Mouse (Mus musculus) liver, embryonic 12.5 days (tissue): ENCODE measurements around the gene Klhl24. TPM values are rescaled to one million over a fixed set of nuclear protein-coding genes. Genes with fewer than 3 reads are reported as not detected.
"Not testable (repeated sequence)": the region's sequence is repeated elsewhere in the genome, so short reads cannot be mapped to it uniquely, and the experiment has no call there.

ENCODE experiments used
- ATAC-seq: fragments of 200-750 bp; cut with Nextera tagmentation; 2 replicates; pipeline ENCODE4 v1.8.0; 2017; ENCODE audit warnings: moderate number of reproducible peaks, mild to moderate bottlenecking, moderate library complexity
- H3K27ac ChIP-seq: fragments of 300-500 bp; sonication (generic); 2 replicates; pipeline ENCODE4 v1.5.1; 2016; ENCODE audit warnings: mild to moderate bottlenecking
- H3K27me3 ChIP-seq: fragments of 300-500 bp; sonication (generic); replicated peaks from 2 replicates; pipeline ENCODE4 v1.6.1; 2016; ENCODE audit warnings: mild to moderate bottlenecking, moderate library complexity
- H3K36me3 ChIP-seq: fragments of 300-500 bp; sonication (generic); 2 replicates; pipeline ENCODE4 v1.6.1; 2016; ENCODE audit warnings: mild to moderate bottlenecking, moderate library complexity
- H3K4me1 ChIP-seq: fragments of 300-500 bp; sonication (generic); 2 replicates; pipeline ENCODE4 v1.6.1; 2016
- H3K4me2 ChIP-seq: fragments of 300-500 bp; sonication (generic); 2 replicates; pipeline ENCODE4 v1.6.1; 2016; ENCODE audit warnings: mild to moderate bottlenecking, moderate library complexity
- H3K4me3 ChIP-seq: fragments of 300-500 bp; sonication (generic); 2 replicates; pipeline ENCODE4 v1.5.1; 2016; ENCODE audit warnings: mild to moderate bottlenecking, moderate library complexity
- H3K9ac ChIP-seq: fragments of 300-500 bp; sonication (generic); 2 replicates; pipeline ENCODE4 v1.6.1; 2016; ENCODE audit warnings: mild to moderate bottlenecking, moderate library complexity
- H3K9me3 ChIP-seq: fragments of 300-500 bp; sonication (generic); replicated peaks from 2 replicates; pipeline ENCODE4 v1.6.1; 2016; ENCODE audit warnings: mild to moderate bottlenecking, moderate library complexity
- WGBS: fragments of 180-500 bp; shearing (Covaris S2); methylation state at CpG from one replicate; pipeline ENCODE4 v1.1.7; 2016; ENCODE audit not compliant: insufficient replicate concordance; 5-methylcytosine and 5-hydroxymethylcytosine counted together
- polyA plus RNA-seq: library from polyadenylated mRNA; unstranded; fragments of >200 nt; fragmentation: Nextera tagmentation; extraction: Ambion mirVana; gene quantifications from 2 replicates; pipeline ENCODE4 v1.2.1, GENCODE M21; 2016

The Klhl24 gene
- polyA plus RNA-seq, 1 experiment from 2014 or later, result 5.2 TPM

GRCm38 (mm10) chr16:20098375-20098727, 1.0 kb downstream of the Klhl24 start:
- WGBS, result 5% methylated on average over 4 of the region's 4 CpGs
- H3K9me3 ChIP-seq, result peaks cover 3% of the 10 kb centered on the region; the same call in 1 of the 2 replicates
- peak overlapping the region; percentile 81 for H3K4me3 ChIP-seq
- peak overlapping the region; percentile 88 for H3K4me2 ChIP-seq
- peaks cover 3% of the 10 kb centered on the region for H3K36me3 ChIP-seq
- H3K27ac ChIP-seq, result peak overlapping the region; percentile 83
- H3K4me1 ChIP-seq, result peaks cover 5% of the 10 kb centered on the region
- peak overlapping the region; percentile 75 for H3K9ac ChIP-seq
- ATAC-seq, result no peak
- H3K27me3 ChIP-seq, result no peaks in the 10 kb centered on the region

GRCm38 (mm10) chr16:20098866-20099629, 1.7 kb downstream of the Klhl24 start:
- no peak overlapping the region for H3K9ac ChIP-seq
- ATAC-seq, result no peak
- H3K4me1 ChIP-seq, result peaks cover 5% of the 10 kb centered on the region
- peaks cover 10% of the 10 kb centered on the region; the same call in 1 of the 2 replicates for H3K9me3 ChIP-seq
- no peaks in the 10 kb centered on the region for H3K27me3 ChIP-seq
- peaks cover 10% of the 10 kb centered on the region for H3K36me3 ChIP-seq
- no peak overlapping the region for H3K27ac ChIP-seq
- 85% methylated on average over 6 of the region's 6 CpGs for WGBS
- no peak overlapping the region for H3K4me3 ChIP-seq
- peak overlapping the region; percentile 88; the same call in 1 of the 2 replicates for H3K4me2 ChIP-seq

GRCm38 (mm10) chr16:20106996-20107395, 9.7 kb downstream of the Klhl24 start:
- Histone ChIP-seq H3K36me3 (peaks cover 45% of the 10 kb centered on the region), H3K27ac (no peak overlapping the region), H3K9me3 (peaks cover 12% of the 10 kb centered on the region; the same call in 1 of the 2 replicates), H3K27me3 (no peaks in the 10 kb centered on the region), H3K9ac (no peak overlapping the region), H3K4me2 (no peak overlapping the region), H3K4me3 (no peak overlapping the region), H3K4me1 (no peaks in the 10 kb centered on the region)
- ATAC-seq, result no peak
- 83% methylated on average over 8 of the region's 8 CpGs for WGBS

GRCm38 (mm10) chr16:20108961-20109360, 11.6 kb downstream of the Klhl24 start:
- H3K27ac ChIP-seq, result no peak overlapping the region
- no peak overlapping the region for H3K9ac ChIP-seq
- H3K36me3 ChIP-seq, result peaks cover 37% of the 10 kb centered on the region
- H3K27me3 ChIP-seq, result no peaks in the 10 kb centered on the region
- peaks cover 3% of the 10 kb centered on the region; the same call in 1 of the 2 replicates for H3K9me3 ChIP-seq
- ATAC-seq, result no peak
- H3K4me2 ChIP-seq, result no peak overlapping the region
- H3K4me3 ChIP-seq, result no peak overlapping the region
- 73% methylated on average over 6 of the region's 6 CpGs for WGBS
- no peaks in the 10 kb centered on the region for H3K4me1 ChIP-seq

GRCm38 (mm10) chr16:20112649-20113048, 15.3 kb downstream of the Klhl24 start:
- H3K4me1 ChIP-seq, result no peaks in the 10 kb centered on the region
- H3K27ac ChIP-seq, result no peak overlapping the region
- no peak overlapping the region for H3K9ac ChIP-seq
- no peaks in the 10 kb centered on the region for H3K9me3 ChIP-seq
- H3K4me3 ChIP-seq, result no peak overlapping the region
- no peaks in the 10 kb centered on the region for H3K27me3 ChIP-seq
- H3K36me3 ChIP-seq, result peaks cover 22% of the 10 kb centered on the region
- 77% methylated on average over 2 of the region's 2 CpGs for WGBS
- H3K4me2 ChIP-seq, result no peak overlapping the region
- no peak for ATAC-seq

GRCm38 (mm10) chr16:20116069-20116468, 18.7 kb downstream of the Klhl24 start:
- no peaks in the 10 kb centered on the region for H3K4me1 ChIP-seq
- 63% methylated on average over 4 of the region's 4 CpGs for WGBS
- H3K4me2 ChIP-seq, result no peak overlapping the region
- H3K9ac ChIP-seq, result no peak overlapping the region
- peaks cover 11% of the 10 kb centered on the region for H3K36me3 ChIP-seq
- no peaks in the 10 kb centered on the region for H3K27me3 ChIP-seq
- no peak for ATAC-seq
- no peak overlapping the region for H3K27ac ChIP-seq
- H3K9me3 ChIP-seq, result no peaks in the 10 kb centered on the region
- no peak overlapping the region for H3K4me3 ChIP-seq

- H3K9me3 ChIP-seq, H3K4me2 ChIP-seq, H3K27ac ChIP-seq, H3K4me3 ChIP-seq, H3K9ac ChIP-seq, H3K4me1 ChIP-seq, ATAC-seq, H3K27me3 ChIP-seq, H3K36me3 ChIP-seq: not testable (repeated sequence)
- 62% methylated on average over 10 of the region's 10 CpGs for WGBS
These were observed 29.1 kb downstream of the Klhl24 start for GRCm38 (mm10) chr16:20126319-20126883.

- no peaks in the 10 kb centered on the region for H3K4me1 ChIP-seq
- H3K27me3 ChIP-seq, result no peaks in the 10 kb centered on the region
- no peak overlapping the region for H3K27ac ChIP-seq
- 44% methylated on average over 2 of the region's 2 CpGs for WGBS
- H3K36me3 ChIP-seq, result no peaks in the 10 kb centered on the region
- H3K4me3 ChIP-seq, result no peak overlapping the region
- H3K4me2 ChIP-seq, result no peak overlapping the region
- ATAC-seq, result no peak
- no peak overlapping the region for H3K9ac ChIP-seq
- H3K9me3 ChIP-seq, result no peaks in the 10 kb centered on the region
These were observed 33.1 kb downstream of the Klhl24 start for GRCm38 (mm10) chr16:20130397-20130796.

- under 1% methylated on average over 88 of the region's 92 CpGs for WGBS
- ATAC-seq, result peak; percentile 95
- peak within 1 kb of the TSS; percentile 92 for H3K4me3 ChIP-seq
- peak within 1 kb of the TSS; percentile 80 for H3K27ac ChIP-seq
- peaks cover 35% of the 10 kb centered on the region for H3K4me1 ChIP-seq
- peak within 1 kb of the TSS; percentile 84 for H3K4me2 ChIP-seq
- peak within 1 kb of the TSS; percentile 91 for H3K9ac ChIP-seq
- peaks cover 6% of the 10 kb centered on the region for H3K36me3 ChIP-seq
- H3K27me3 ChIP-seq, result no peaks in the 10 kb centered on the region
- no peaks in the 10 kb centered on the region for H3K9me3 ChIP-seq
These were observed 43.6 kb downstream of the Klhl24 start, which contains the start of gene Yeats2 for GRCm38 (mm10) chr16:20140772-20141531. TSS of gene Yeats2 (plus strand) at chr16:20141063.

GRCm38 (mm10) chr16:20144568-20144967, 47.2 kb downstream of the Klhl24 start:
- Histone ChIP-seq H3K9me3 (no peaks in the 10 kb centered on the region), H3K4me3 (no peak overlapping the region), H3K4me1 (peaks cover 35% of the 10 kb centered on the region), H3K9ac (no peak overlapping the region), H3K27ac (no peak overlapping the region), H3K4me2 (no peak overlapping the region), H3K36me3 (peaks cover 6% of the 10 kb centered on the region), H3K27me3 (no peaks in the 10 kb centered on the region)
- ATAC-seq, result no peak
- 49% methylated on average over 3 of the region's 3 CpGs for WGBS

GRCm38 (mm10) chr16:20151991-20152390, 54.6 kb downstream of the Klhl24 start:
- peaks cover 46% of the 10 kb centered on the region for H3K36me3 ChIP-seq
- no peak for ATAC-seq
- H3K4me1 ChIP-seq, result no peaks in the 10 kb centered on the region
- no peaks in the 10 kb centered on the region for H3K27me3 ChIP-seq
- H3K4me3 ChIP-seq, result no peak overlapping the region
- H3K9ac ChIP-seq, result no peak overlapping the region
- 67% methylated on average over 5 of the region's 5 CpGs for WGBS
- no peak overlapping the region for H3K4me2 ChIP-seq
- H3K9me3 ChIP-seq, result no peaks in the 10 kb centered on the region
- H3K27ac ChIP-seq, result no peak overlapping the region

GRCm38 (mm10) chr16:20153742-20154141, 56.4 kb downstream of the Klhl24 start:
- ATAC-seq, result no peak
- H3K4me1 ChIP-seq, result no peaks in the 10 kb centered on the region
- H3K27me3 ChIP-seq, result no peaks in the 10 kb centered on the region
- peaks cover 61% of the 10 kb centered on the region for H3K36me3 ChIP-seq
- no peak overlapping the region for H3K4me2 ChIP-seq
- H3K27ac ChIP-seq, result no peak overlapping the region
- no peak overlapping the region for H3K9ac ChIP-seq
- no peaks in the 10 kb centered on the region for H3K9me3 ChIP-seq
- 82% methylated on average over 3 of the region's 3 CpGs for WGBS
- no peak overlapping the region for H3K4me3 ChIP-seq
